Mouse (Mus musculus) CH12.LX (cell line): ENCODE results near the gene H2al1e.

ENCODE experiments used
- CTCF ChIP-seq, 2 experiments: IDR thresholded peaks in 1 of 2; conservative IDR thresholded peaks in 1 of 2; 2 replicates each; pipeline ENCODE4 v1.5.1; 2011 to 2012; ENCODE audit warnings: low read depth in 2 of 2, low read length in 2 of 2, improper control_type of control experiment in 1 of 2, inconsistent platforms in 1 of 2, mild to moderate bottlenecking in 1 of 2, moderate library complexity in 1 of 2
- TCF12 ChIP-seq: IDR thresholded peaks from 2 replicates; pipeline ENCODE4 v1.6.1; 2014; ENCODE audit warnings: low read depth, mild to moderate bottlenecking, inconsistent platforms, low read length, improper control_type of control experiment

DNA sequence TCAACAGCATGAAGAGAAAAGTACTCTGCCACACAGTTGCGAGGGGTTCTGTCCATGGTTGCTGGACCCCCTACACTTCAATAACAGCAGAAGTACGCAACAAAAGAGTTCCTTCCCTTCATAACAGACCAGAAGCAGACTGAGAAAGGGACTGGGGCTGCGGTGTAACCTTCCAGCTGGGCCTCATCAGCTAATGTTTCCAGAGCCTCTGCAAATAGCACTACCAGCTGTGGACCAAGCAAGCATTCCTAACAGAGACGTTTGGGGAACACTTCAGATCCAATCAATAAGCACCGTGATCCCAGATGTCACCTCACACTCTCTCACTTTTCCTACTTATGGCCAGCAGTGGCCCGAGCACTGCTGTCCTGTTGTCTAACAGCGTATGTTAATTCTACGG is 46.8 kb upstream of the H2al1e start:
- TF ChIP-seq TCF12 (no peak), CTCF (conservative IDR thresholded peaks at IDR 0.05 in 1 of 2, IDR thresholded peaks at IDR 0.05 in 1 of 2; ENCODE audit: low read depth in 2 of 2, low read length in 2 of 2) (no peak)
